Mouse (Mus musculus): ENCODE measurements around the gene Rerg.

- no peak for TF ChIP-seq POLR2A (IDR thresholded peaks at IDR 0.05; ENCODE audit: borderline replicate concordance, control insufficient read depth, low read depth, low read length)
- TF ChIP-seq CTCF (IDR thresholded peaks at IDR 0.05; ENCODE audit: control insufficient read depth, insufficient read depth, low read length), result no peak
Measured at GRCm38 (mm10) chr6:137053006-137053405, 117.3 kb downstream of the Rerg start.

Measured in bone marrow, adult 2 months (tissue).